1 mouse cellular context compared by ENCODE assay signal in genomic region chr2:30952824-30953490, GRCm38 (mm10).
TF ChIP-seq lines count a peak whose summit lies in the region.

TSS of gene Tor1b (plus strand) at chr2:30952959.

TF ChIP-seq in CH12.LX, 34 proteins besides CTCF, POLR2A, EP300 and RAD21 (continued from another document):
- TF ChIP-seq E2F4 (IDR thresholded peaks at IDR 0.05; ENCODE audit: insufficient replicate concordance, low read depth, low read length), result no peak
- TF ChIP-seq USF2 (conservative IDR thresholded peaks at IDR 0.05; ENCODE audit: low read depth, low read length), result no peak
- peak; percentile 85 for TF ChIP-seq MXI1 (IDR thresholded peaks at IDR 0.05; ENCODE audit: low read depth, low read length)
- TF ChIP-seq IRF4 (IDR thresholded peaks at IDR 0.05; ENCODE audit: low read depth, low read length), result peak; percentile 4; the same call in 1 of the 2 replicates
- TF ChIP-seq ZC3H11A (IDR thresholded peaks at IDR 0.05; ENCODE audit: low read depth, low read length), result no peak
- TF ChIP-seq MYC (IDR thresholded peaks at IDR 0.05; ENCODE audit: low read depth, low read length), result 0 out of 2 replicates have a peak, but pooled peaks have one; percentile 68
- no peak for TF ChIP-seq USF1 (IDR thresholded peaks at IDR 0.05; ENCODE audit: low read depth, low read length)
- no peak for TF ChIP-seq MAZ (IDR thresholded peaks at IDR 0.05; ENCODE audit: low read depth, low read length)
- TF ChIP-seq MEF2A (IDR thresholded peaks at IDR 0.05; ENCODE audit: borderline replicate concordance, low read depth, low read length), result peak; percentile 52; the same call in 1 of the 2 replicates
- TF ChIP-seq PAX5 (IDR thresholded peaks at IDR 0.05; ENCODE audit: low read length), result no peak
- TF ChIP-seq JUND (conservative IDR thresholded peaks at IDR 0.05; ENCODE audit: low read depth, low read length), result no peak
- no peak for TF ChIP-seq GABPA (IDR thresholded peaks at IDR 0.05; ENCODE audit: insufficient replicate concordance, low read depth, low read length)
- TF ChIP-seq MAFK (IDR thresholded peaks at IDR 0.05; ENCODE audit: insufficient replicate concordance, low read length), result no peak
- TF ChIP-seq MAX (IDR thresholded peaks at IDR 0.05; ENCODE audit: low read length), result 0 out of 2 replicates have a peak, but pooled peaks have one; percentile 71
- peak; percentile 72; the same call in 1 of the 2 replicates for TF ChIP-seq UBTF (IDR thresholded peaks at IDR 0.05; ENCODE audit: low read depth, low read length)
TF ChIP-seq in CH12.LX: peak in this region for 16.
